Mouse (Mus musculus) midbrain, embryonic 15.5 days (tissue): ENCODE measurements around the gene Tigd4. TPM values are rescaled to one million over a fixed set of nuclear protein-coding genes. Genes with fewer than 3 reads are reported as not detected.

Experiments used
- ATAC-seq: fragments of 200-750 bp; cut with Nextera tagmentation; replicated peaks from 2 replicates; pipeline ENCODE4 v1.8.0; 2017; ENCODE audit warnings: moderate TSS enrichment
- H3K27ac ChIP-seq: fragments of 300-500 bp; sonication (generic); 2 replicates; pipeline ENCODE4 v1.5.1; 2015; ENCODE audit warnings: mild to moderate bottlenecking, inconsistent platforms
- H3K27me3 ChIP-seq: fragments of 300-500 bp; sonication (generic); replicated peaks from 2 replicates; pipeline ENCODE4 v1.6.1; 2015; ENCODE audit warnings: inconsistent platforms
- H3K36me3 ChIP-seq: fragments of 300-500 bp; sonication (generic); replicated peaks from 2 replicates; pipeline ENCODE4 v1.6.1; 2015; ENCODE audit warnings: inconsistent platforms
- H3K4me1 ChIP-seq: fragments of 300-500 bp; sonication (generic); 2 replicates; pipeline ENCODE4 v1.6.1; 2015; ENCODE audit warnings: inconsistent platforms
- H3K4me2 ChIP-seq: fragments of 300-500 bp; sonication (generic); 2 replicates; pipeline ENCODE4 v1.6.1; 2015; ENCODE audit warnings: inconsistent platforms, mild to moderate bottlenecking, moderate library complexity
- H3K4me3 ChIP-seq: fragments of 300-500 bp; sonication (generic); 2 replicates; pipeline ENCODE4 v1.5.1; 2015; ENCODE audit warnings: mild to moderate bottlenecking, inconsistent platforms
- H3K9ac ChIP-seq: fragments of 300-500 bp; sonication (generic); 2 replicates; pipeline ENCODE4 v1.6.1; 2015; ENCODE audit warnings: mild to moderate bottlenecking, inconsistent platforms
- H3K9me3 ChIP-seq: fragments of 300-500 bp; sonication (generic); 2 replicates; pipeline ENCODE4 v1.6.1; 2016; ENCODE audit warnings: inconsistent platforms
- WGBS: fragments of 180-500 bp; shearing (Covaris S2); methylation state at CpG from one replicate; pipeline ENCODE4 v1.1.7; 2015; ENCODE audit warnings: mixed read lengths; 5-methylcytosine and 5-hydroxymethylcytosine counted together
- polyA plus RNA-seq: library from polyadenylated mRNA; unstranded; fragments of >200 nt; fragmentation: Nextera tagmentation; extraction: Ambion mirVana; gene quantifications from 2 replicates; pipeline ENCODE4 v1.2.1, GENCODE M21; 2015

Gene Tigd4
- polyA plus RNA-seq, 1 experiment from 2014 or later = not detected

GRCm38 (mm10) chr3:84586736-84587135 lies 6.6 kb upstream of the Tigd4 start:
- Histone ChIP-seq H3K27me3 (0 out of 2 replicates have a peak, but pooled peaks cover 2% of the 10 kb centered on the region), H3K9me3 (no peaks in the 10 kb centered on the region), H3K4me2 (no peak overlapping the region), H3K4me3 (no peak overlapping the region), H3K4me1 (peaks cover 10% of the 10 kb centered on the region), H3K9ac (no peak overlapping the region), H3K36me3 (no peaks in the 10 kb centered on the region), H3K27ac (no peak overlapping the region)
- ATAC-seq = no peak
- 69% methylated on average over 5 of the region's 5 CpGs for WGBS

- ATAC-seq = no peak
- Histone ChIP-seq H3K4me2 (peak overlapping the region; percentile 28), H3K4me1 (peaks cover 7% of the 10 kb centered on the region), H3K4me3 (no peak overlapping the region), H3K9ac (no peak overlapping the region), H3K27ac (no peak overlapping the region), H3K36me3 (no peaks in the 10 kb centered on the region), H3K27me3 (peaks cover 6% of the 10 kb centered on the region), H3K9me3 (no peaks in the 10 kb centered on the region)
- WGBS = 10% methylated on average over 23 of the region's 23 CpGs
Measured at GRCm38 (mm10) chr3:84594894-84595676, 1.7 kb downstream of the Tigd4 start.

- Histone ChIP-seq H3K36me3 (no peaks in the 10 kb centered on the region), H3K9ac (no peak overlapping the region), H3K27ac (no peak overlapping the region), H3K9me3 (no peaks in the 10 kb centered on the region), H3K4me1 (peaks cover 7% of the 10 kb centered on the region), H3K4me3 (no peak overlapping the region), H3K27me3 (peaks cover 6% of the 10 kb centered on the region), H3K4me2 (no peak overlapping the region; the same call in 1 of the 2 replicates)
- WGBS = 30% methylated on average over 5 of the region's 5 CpGs
- no peak for ATAC-seq
Measured at GRCm38 (mm10) chr3:84595677-84596234, 2.4 kb downstream of the Tigd4 start.

- no peak overlapping the region for H3K4me2 ChIP-seq
- no peaks in the 10 kb centered on the region for H3K9me3 ChIP-seq
- ATAC-seq = no peak
- H3K36me3 ChIP-seq = no peaks in the 10 kb centered on the region
- peaks cover 7% of the 10 kb centered on the region for H3K4me1 ChIP-seq
- H3K27me3 ChIP-seq = peaks cover 3% of the 10 kb centered on the region
- H3K27ac ChIP-seq = no peak overlapping the region
- H3K9ac ChIP-seq = no peak overlapping the region
- 85% methylated on average over 6 of the region's 6 CpGs for WGBS
- H3K4me3 ChIP-seq = no peak overlapping the region
Measured at GRCm38 (mm10) chr3:84597996-84598734, 4.8 kb downstream of the Tigd4 start.

GRCm38 (mm10) chr3:84598756-84599155 lies 5.4 kb downstream of the Tigd4 start:
- H3K27ac ChIP-seq = no peak overlapping the region
- H3K4me2 ChIP-seq = no peak overlapping the region
- H3K4me3 ChIP-seq = no peak overlapping the region
- no peak for ATAC-seq
- peaks cover 3% of the 10 kb centered on the region for H3K27me3 ChIP-seq
- H3K36me3 ChIP-seq = no peaks in the 10 kb centered on the region
- H3K9me3 ChIP-seq = no peaks in the 10 kb centered on the region
- 91% methylated on average over 6 of the region's 6 CpGs for WGBS
- no peak overlapping the region for H3K9ac ChIP-seq
- H3K4me1 ChIP-seq = peaks cover 7% of the 10 kb centered on the region

- H3K9me3 ChIP-seq = no peaks in the 10 kb centered on the region
- no peak for ATAC-seq
- no peak overlapping the region for H3K4me2 ChIP-seq
- 84% methylated on average over 9 of the region's 9 CpGs for WGBS
- H3K9ac ChIP-seq = no peak overlapping the region
- H3K27me3 ChIP-seq = peaks cover 3% of the 10 kb centered on the region
- no peak overlapping the region for H3K4me3 ChIP-seq
- H3K4me1 ChIP-seq = no peaks in the 10 kb centered on the region
- H3K36me3 ChIP-seq = no peaks in the 10 kb centered on the region
- H3K27ac ChIP-seq = no peak overlapping the region
Measured at GRCm38 (mm10) chr3:84601870-84602495, 8.6 kb downstream of the Tigd4 start.

GRCm38 (mm10) chr3:84602759-84603158 lies 9.4 kb downstream of the Tigd4 start:
- 93% methylated on average over 2 of the region's 2 CpGs for WGBS
- ATAC-seq = no peak
- no peaks in the 10 kb centered on the region for H3K4me1 ChIP-seq
- no peaks in the 10 kb centered on the region for H3K36me3 ChIP-seq
- H3K4me2 ChIP-seq = no peak overlapping the region
- H3K4me3 ChIP-seq = no peak overlapping the region
- no peak overlapping the region for H3K27ac ChIP-seq
- H3K9ac ChIP-seq = no peak overlapping the region
- H3K27me3 ChIP-seq = peaks cover 3% of the 10 kb centered on the region
- H3K9me3 ChIP-seq = no peaks in the 10 kb centered on the region

GRCm38 (mm10) chr3:84603212-84603611 lies 9.8 kb downstream of the Tigd4 start:
- H3K27ac ChIP-seq = no peak overlapping the region
- WGBS = 88% methylated on average over 9 of the region's 9 CpGs

DNA sequence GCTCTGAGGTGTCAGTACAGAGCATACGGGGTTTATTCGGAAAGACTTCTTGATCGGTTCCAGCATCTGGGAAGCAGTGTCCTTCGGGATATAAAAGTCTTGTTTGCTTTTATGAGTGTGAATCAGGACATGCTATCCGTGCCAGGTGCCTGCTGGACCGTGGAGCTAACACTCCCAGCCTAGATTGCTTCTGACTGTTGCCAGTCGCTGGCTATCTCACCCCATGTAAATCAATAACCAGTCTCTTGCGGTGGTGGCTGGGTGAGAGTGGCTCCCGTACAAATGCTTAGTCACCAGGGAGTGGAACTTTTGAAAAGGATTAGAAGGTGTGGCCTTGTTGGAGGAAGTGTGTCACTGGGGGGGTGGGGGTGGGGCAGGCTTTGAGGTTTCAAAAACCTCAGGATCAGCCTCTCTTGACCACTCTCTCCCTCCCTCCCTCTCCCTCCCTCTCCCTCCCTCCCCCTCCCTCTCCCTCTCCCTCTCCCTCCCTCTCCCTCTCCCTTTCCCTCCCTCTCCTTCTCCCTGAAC lies 16.9 kb downstream of the Tigd4 start:
- no peaks in the 10 kb centered on the region for H3K27me3 ChIP-seq
- no peak overlapping the region for H3K4me2 ChIP-seq
- ATAC-seq = no peak
- no peak overlapping the region for H3K27ac ChIP-seq
- no peaks in the 10 kb centered on the region for H3K9me3 ChIP-seq
- WGBS = 72% methylated on average over 9 of the region's 9 CpGs
- H3K36me3 ChIP-seq = no peaks in the 10 kb centered on the region
- no peak overlapping the region for H3K9ac ChIP-seq
- H3K4me1 ChIP-seq = no peaks in the 10 kb centered on the region
- H3K4me3 ChIP-seq = no peak overlapping the region

More at GRCm38 (mm10) chr3:84603212-84603611, 9.8 kb downstream of the Tigd4 start:
- Histone ChIP-seq H3K27me3 (peaks cover under 1% of the 10 kb centered on the region), H3K9me3 (no peaks in the 10 kb centered on the region), H3K9ac (no peak overlapping the region), H3K36me3 (no peaks in the 10 kb centered on the region), H3K4me3 (no peak overlapping the region), H3K4me1 (no peaks in the 10 kb centered on the region), H3K4me2 (no peak overlapping the region)
- ATAC-seq = no peak

DNA sequence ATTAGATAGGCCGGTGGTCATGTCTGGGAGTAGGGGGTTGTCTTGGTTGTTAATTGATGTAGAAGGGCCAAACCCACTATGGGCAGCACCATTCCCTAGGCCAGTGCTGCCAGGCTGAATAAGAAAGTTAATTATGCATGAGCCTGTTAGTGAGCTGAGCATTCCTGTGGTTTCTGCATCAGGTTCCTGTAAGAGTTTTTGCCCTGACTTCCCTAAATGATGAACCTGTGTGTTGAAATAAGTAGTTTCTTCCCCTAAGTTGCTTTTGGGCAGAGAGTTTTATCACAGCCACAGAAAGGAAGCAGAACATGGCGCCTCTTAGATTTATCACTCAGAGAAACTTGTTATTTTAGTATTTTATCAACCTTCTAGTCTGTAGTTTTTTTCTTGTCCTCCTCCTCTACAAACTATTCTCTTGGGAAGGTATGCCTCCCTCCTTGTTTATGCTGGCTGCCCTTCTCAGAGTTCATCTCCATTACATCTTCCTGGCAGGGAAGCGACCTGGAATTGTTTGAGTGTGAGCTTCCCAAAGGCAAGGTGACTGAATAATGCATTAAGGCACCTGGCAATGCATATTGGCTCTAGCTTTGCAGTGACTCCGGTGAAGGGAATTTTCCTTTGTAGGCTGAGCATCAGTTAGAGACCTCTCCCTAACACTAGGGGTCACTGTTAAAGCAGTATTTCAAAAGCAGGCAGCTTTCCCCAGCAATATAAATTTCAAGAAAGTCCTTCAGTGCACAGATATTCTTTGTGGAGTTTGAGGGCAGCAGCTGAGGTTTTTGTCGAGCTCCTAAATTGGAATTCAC lies 21.9 kb downstream of the Tigd4 start:
- WGBS = 23% methylated on average over 5 of the region's 5 CpGs

GRCm38 (mm10) chr3:84615856-84616225 lies 22.5 kb downstream of the Tigd4 start:
- Histone ChIP-seq H3K4me1 (peaks cover 2% of the 10 kb centered on the region; the same call in 1 of the 2 replicates), H3K36me3 (no peaks in the 10 kb centered on the region), H3K9ac (no peak overlapping the region), H3K27ac (no peak overlapping the region), H3K27me3 (no peaks in the 10 kb centered on the region), H3K9me3 (no peaks in the 10 kb centered on the region), H3K4me2 (no peak overlapping the region), H3K4me3 (no peak overlapping the region)
- no peak for ATAC-seq
- 25% methylated on average over 7 of the region's 7 CpGs for WGBS

More for the DNA sequence above, 21.9 kb downstream of the Tigd4 start:
- no peak overlapping the region for H3K4me3 ChIP-seq
- H3K4me1 ChIP-seq = peaks cover 2% of the 10 kb centered on the region; the same call in 1 of the 2 replicates
- H3K9me3 ChIP-seq = no peaks in the 10 kb centered on the region
- no peak overlapping the region for H3K9ac ChIP-seq
- no peaks in the 10 kb centered on the region for H3K27me3 ChIP-seq
- no peak overlapping the region for H3K4me2 ChIP-seq
- no peak overlapping the region for H3K27ac ChIP-seq
- no peaks in the 10 kb centered on the region for H3K36me3 ChIP-seq
- peak; percentile 72 for ATAC-seq
